Mouse (Mus musculus) limb, embryonic 13.5 days (tissue): ENCODE measurements around the gene Prpf4. TPM values are rescaled to one million over a fixed set of nuclear protein-coding genes. Genes with fewer than 3 reads are reported as not detected.
A peak's percentile ranks its signal among the peaks of the same experiment; 100 is the strongest.

Source experiments
- ATAC-seq: fragments of 200-750 bp; cut with Nextera tagmentation; 2 replicates; pipeline ENCODE4 v1.8.0; 2017; ENCODE audit warnings: low read depth, moderate number of reproducible peaks, moderate TSS enrichment; ENCODE audit not compliant: low FRiP score
- H3K27ac ChIP-seq: fragments of 300-500 bp; sonication (generic); 2 replicates; pipeline ENCODE4 v1.5.1; 2015; ENCODE audit warnings: inconsistent platforms, mild to moderate bottlenecking, moderate library complexity
- H3K27me3 ChIP-seq: fragments of 300-500 bp; sonication (generic); 2 replicates; pipeline ENCODE4 v1.6.1; 2015; ENCODE audit warnings: mild to moderate bottlenecking, inconsistent platforms
- H3K36me3 ChIP-seq: fragments of 300-500 bp; sonication (generic); 2 replicates; pipeline ENCODE4 v1.6.1; 2015; ENCODE audit warnings: inconsistent platforms, mild to moderate bottlenecking, moderate library complexity
- H3K4me1 ChIP-seq: fragments of 300-500 bp; sonication (generic); 2 replicates; pipeline ENCODE4 v1.6.1; 2015; ENCODE audit warnings: inconsistent platforms
- H3K4me2 ChIP-seq: fragments of 300-500 bp; sonication (generic); replicated peaks from 2 replicates; pipeline ENCODE4 v1.6.1; 2015; ENCODE audit warnings: inconsistent platforms, mild to moderate bottlenecking, moderate library complexity
- H3K4me3 ChIP-seq: fragments of 300-500 bp; sonication (generic); 2 replicates; pipeline ENCODE4 v1.5.1; 2015; ENCODE audit warnings: moderate library complexity, mild to moderate bottlenecking, inconsistent platforms
- H3K9ac ChIP-seq: fragments of 300-500 bp; sonication (generic); 2 replicates; pipeline ENCODE4 v1.6.1; 2015; ENCODE audit warnings: mild to moderate bottlenecking, inconsistent platforms
- H3K9me3 ChIP-seq: fragments of 300-500 bp; sonication (generic); 2 replicates; pipeline ENCODE4 v1.6.1; 2016; ENCODE audit warnings: inconsistent platforms
- WGBS: fragments of 180-500 bp; shearing (Covaris S2); methylation state at CpG from one replicate; pipeline ENCODE4 v1.1.7; 2015; 5-methylcytosine and 5-hydroxymethylcytosine counted together
- polyA plus RNA-seq: library from polyadenylated mRNA; unstranded; fragments of >200 nt; fragmentation: Nextera tagmentation; extraction: Ambion mirVana; gene quantifications from 2 replicates; pipeline ENCODE4 v1.2.1, GENCODE M21; 2015

The Prpf4 gene
- polyA plus RNA-seq, result 27.0 and 27.9 TPM in 2 replicates

DNA sequence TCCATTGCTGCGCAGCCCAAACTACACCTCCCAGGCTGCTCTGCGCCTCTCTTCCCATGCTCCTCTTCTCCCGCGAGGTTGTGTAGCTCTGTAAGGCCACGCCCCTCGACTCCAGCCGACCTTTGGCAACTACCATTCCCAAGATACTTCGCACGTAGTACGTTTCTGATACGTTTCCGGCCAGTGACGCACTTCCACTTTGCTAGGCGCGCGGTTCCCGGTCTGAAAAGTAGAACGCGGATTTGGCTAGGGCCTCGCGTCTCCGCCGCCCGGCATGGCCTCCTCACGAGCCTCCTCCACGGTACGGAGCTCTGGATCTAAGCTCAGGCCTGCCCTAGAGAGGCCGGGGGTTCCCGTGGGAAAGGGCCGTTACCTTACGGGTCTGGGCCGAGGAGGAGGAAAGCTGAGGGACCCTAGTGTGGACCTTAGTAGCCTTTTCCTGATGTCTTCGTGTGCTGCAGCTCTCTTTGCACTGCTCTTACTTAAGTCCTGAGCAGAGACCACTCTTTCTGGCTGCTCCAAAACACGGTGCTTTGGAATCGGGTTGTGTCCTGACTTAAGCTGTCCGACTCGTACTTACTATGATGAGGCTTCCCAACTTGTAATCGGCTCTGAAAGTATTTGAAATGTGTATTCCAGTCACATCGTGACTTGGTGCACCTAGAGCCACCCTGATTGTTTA lies at the start of gene Prpf4, which contains the start of gene Cdc26:
Prpf4 (plus strand) TSS at position 197 of the 682 bp plus-strand sequence.
Cdc26 (minus strand) TSS at position 42 of the 682 bp plus-strand sequence.
- under 1% methylated on average over 39 of the region's 39 CpGs for WGBS
- peak; percentile 99 for ATAC-seq
- Histone ChIP-seq H3K27ac (peak within 1 kb of the TSS; percentile 90), H3K9ac (peak within 1 kb of the TSS; percentile 88), H3K4me2 (peak within 1 kb of the TSS; percentile 72), H3K9me3 (no peaks in the 10 kb centered on the region), H3K4me1 (peaks cover 29% of the 10 kb centered on the region), H3K36me3 (peaks cover 41% of the 10 kb centered on the region), H3K4me3 (peak within 1 kb of the TSS; percentile 83), H3K27me3 (no peaks in the 10 kb centered on the region)

DNA sequence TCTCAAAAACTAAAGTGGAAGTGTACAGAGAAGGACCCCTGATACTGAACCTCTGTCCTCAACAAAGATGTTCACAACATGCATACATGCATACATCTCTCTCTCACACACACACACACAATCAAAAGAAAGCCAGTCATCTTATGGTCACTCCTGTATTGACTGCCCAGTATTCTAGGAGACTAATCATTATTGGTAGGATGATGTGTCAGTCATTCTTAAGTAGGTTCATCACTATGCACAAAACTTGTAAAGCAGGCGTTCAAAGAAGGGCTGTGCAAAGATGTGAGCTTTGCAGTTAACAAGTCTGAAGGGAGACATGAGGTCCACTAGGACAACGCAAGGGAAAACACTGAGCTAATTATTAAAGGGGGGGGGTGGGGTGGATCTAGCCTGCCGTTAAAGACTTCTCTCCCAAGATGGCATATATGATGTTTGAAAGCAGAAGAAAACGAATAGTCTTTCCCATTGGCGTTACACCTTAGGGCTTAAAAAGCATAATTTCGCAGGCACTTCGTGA lies 49.3 kb upstream of the Prpf4 start:
- peak overlapping the region; percentile 73 for H3K9ac ChIP-seq
- peak overlapping the region; percentile 84 for H3K4me2 ChIP-seq
- ATAC-seq, result no peak
- H3K27ac ChIP-seq, result no peak overlapping the region
- H3K4me3 ChIP-seq, result peak overlapping the region; percentile 82
- H3K36me3 ChIP-seq, result no peaks in the 10 kb centered on the region
- no peaks in the 10 kb centered on the region for H3K9me3 ChIP-seq
- no peaks in the 10 kb centered on the region for H3K27me3 ChIP-seq
- WGBS, result 53% methylated on average over 7 of the region's 7 CpGs
- peaks cover 19% of the 10 kb centered on the region for H3K4me1 ChIP-seq

DNA sequence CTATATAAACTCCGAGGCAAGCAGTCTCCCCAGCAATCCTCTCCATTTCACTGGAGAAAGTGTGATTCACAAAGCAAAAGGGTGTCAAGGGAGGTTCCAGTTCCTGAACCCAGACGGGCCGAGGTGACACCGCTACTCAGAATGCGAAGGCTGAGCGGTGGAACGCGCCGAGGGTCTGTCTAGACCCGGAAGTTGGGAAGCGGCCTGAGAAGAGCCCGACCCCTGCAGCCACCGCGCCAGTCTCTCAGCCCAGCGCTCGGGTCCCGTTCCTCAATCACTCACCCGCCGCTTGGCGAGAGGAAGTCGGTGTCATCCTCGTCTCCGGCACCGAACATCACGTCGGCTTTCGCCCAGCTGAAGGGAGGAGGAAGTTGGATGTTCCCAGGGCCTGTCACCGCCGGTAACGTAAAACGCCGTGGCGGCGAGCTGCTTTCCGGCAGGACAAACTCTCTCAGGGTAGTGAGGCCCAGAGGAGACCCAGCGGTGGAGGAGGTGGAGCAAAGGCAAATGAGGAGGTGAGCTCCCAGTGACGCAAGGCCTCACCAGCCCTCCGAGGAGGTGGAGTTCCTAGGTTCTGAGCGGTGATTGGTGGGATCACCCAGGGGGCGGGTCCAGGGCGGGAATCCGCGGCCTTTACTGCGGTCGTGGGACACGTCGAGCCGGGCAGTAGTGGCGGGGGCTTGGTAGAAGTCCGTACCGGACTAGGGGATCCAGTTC lies 48.4 kb upstream of the Prpf4 start, which contains the start of the genes Fkbp15 and Slc31a1:
Fkbp15 (minus strand) TSS at position 461 of the 717 bp plus-strand sequence.
Slc31a1 (plus strand) TSS at position 640 of the 717 bp plus-strand sequence.
- Histone ChIP-seq H3K9ac (peak within 1 kb of the TSS; percentile 79), H3K9me3 (no peaks in the 10 kb centered on the region), H3K27ac (peak within 1 kb of the TSS; percentile 44; the same call in 1 of the 2 replicates), H3K4me3 (peak within 1 kb of the TSS; percentile 82), H3K27me3 (no peaks in the 10 kb centered on the region), H3K36me3 (no peaks in the 10 kb centered on the region), H3K4me2 (peak within 1 kb of the TSS; percentile 84), H3K4me1 (peaks cover 19% of the 10 kb centered on the region)
- peak; percentile 100 for ATAC-seq
- under 1% methylated on average over 51 of the region's 51 CpGs for WGBS

DNA sequence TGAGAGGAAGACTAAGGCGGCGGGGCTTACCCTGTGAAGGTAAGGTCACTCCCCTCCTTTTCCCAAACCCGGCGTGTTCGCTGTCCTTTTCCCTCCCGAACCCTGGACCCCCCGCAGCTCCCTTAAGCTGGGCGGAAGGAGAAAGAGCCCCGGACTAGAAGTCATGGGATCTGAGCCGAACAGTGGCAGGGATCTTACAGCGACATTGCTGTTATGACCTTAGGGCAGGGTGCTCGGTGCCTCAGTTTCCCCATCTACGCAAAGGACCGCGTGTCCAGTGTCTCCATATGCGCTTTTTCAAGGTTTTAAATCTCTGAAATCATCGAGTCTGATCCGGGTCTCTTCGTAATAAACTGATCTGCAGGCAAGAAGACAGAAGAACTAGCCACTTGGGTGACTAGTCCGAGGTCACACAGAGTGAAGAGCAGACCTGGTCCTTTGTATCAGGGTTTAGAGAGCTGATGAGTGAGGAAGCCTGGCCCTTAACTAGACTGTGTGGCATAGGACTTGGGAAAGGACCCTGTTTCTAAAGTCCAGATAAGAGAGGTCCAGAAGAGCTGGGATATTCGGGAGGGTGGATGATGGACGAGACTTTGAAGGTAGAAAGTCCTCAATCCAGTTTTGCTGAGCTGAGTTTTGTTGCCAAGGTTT lies 47.7 kb upstream of the Prpf4 start:
- Histone ChIP-seq H3K4me1 (peaks cover 19% of the 10 kb centered on the region), H3K27ac (peak overlapping the region; percentile 34; the same call in 1 of the 2 replicates), H3K4me2 (peak overlapping the region; percentile 80), H3K4me3 (peak overlapping the region; percentile 82), H3K9ac (peak overlapping the region; percentile 79), H3K27me3 (no peaks in the 10 kb centered on the region), H3K9me3 (no peaks in the 10 kb centered on the region), H3K36me3 (no peaks in the 10 kb centered on the region)
- ATAC-seq, result no peak; the same call in 1 of the 2 replicates
- under 1% methylated on average over 22 of the region's 22 CpGs for WGBS

DNA sequence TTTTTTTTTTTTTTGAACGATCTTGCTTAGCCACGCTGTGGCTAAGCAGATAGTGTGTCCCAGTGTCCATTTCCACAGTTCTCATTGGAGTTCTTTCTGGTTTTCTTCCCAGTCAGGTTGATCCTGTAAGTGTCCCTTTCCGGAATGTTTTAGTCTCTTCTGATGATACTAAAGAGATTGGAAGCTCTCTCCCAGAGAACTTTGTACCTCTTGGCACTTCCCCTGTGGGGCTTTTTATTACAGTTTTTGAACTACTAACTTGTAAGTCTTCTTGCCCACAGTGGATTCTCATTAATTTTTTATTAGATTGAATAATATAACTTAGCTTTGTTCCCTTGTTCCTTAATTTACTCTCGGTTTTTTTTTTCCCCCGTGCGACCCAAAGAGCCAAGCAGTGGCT lies 47.0 kb upstream of the Prpf4 start:
- H3K4me2 ChIP-seq, result peak overlapping the region; percentile 80
- H3K4me3 ChIP-seq, result peak overlapping the region; percentile 82
- no peak overlapping the region for H3K27ac ChIP-seq
- no peak for ATAC-seq
- no peaks in the 10 kb centered on the region for H3K36me3 ChIP-seq
- peak overlapping the region; percentile 79 for H3K9ac ChIP-seq
- WGBS, result 37% methylated on average over 6 of the region's 6 CpGs
- H3K9me3 ChIP-seq, result no peaks in the 10 kb centered on the region
- no peaks in the 10 kb centered on the region for H3K27me3 ChIP-seq
- H3K4me1 ChIP-seq, result peaks cover 19% of the 10 kb centered on the region

DNA sequence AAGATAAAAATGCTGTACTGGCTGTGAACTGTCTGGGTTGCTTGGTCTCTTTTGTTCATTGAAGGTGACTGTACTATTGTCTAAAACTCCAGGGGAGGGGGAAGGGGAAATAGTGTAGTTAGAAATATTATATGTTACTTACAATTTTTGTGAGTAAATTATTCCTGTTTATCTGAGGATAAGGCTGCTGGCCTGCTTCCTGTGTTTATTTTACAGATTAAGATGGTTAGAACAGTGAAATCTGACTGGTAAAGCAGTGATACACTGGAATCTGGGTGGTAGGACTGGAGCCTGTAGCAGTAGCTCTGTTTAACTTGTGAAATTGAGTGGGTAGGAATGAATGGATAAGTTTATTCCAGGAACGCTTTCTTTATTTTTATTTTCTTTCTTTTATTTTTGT lies 46.6 kb upstream of the Prpf4 start:
- Histone ChIP-seq H3K9ac (peak overlapping the region; percentile 79; the same call in 1 of the 2 replicates), H3K4me3 (peak overlapping the region; percentile 82), H3K4me2 (peak overlapping the region; percentile 80), H3K4me1 (peaks cover 19% of the 10 kb centered on the region), H3K27me3 (no peaks in the 10 kb centered on the region), H3K27ac (no peak overlapping the region), H3K9me3 (no peaks in the 10 kb centered on the region), H3K36me3 (no peaks in the 10 kb centered on the region)
- no peak for ATAC-seq
- WGBS, result 92% methylated on average over 1 of the region's 1 CpGs

DNA sequence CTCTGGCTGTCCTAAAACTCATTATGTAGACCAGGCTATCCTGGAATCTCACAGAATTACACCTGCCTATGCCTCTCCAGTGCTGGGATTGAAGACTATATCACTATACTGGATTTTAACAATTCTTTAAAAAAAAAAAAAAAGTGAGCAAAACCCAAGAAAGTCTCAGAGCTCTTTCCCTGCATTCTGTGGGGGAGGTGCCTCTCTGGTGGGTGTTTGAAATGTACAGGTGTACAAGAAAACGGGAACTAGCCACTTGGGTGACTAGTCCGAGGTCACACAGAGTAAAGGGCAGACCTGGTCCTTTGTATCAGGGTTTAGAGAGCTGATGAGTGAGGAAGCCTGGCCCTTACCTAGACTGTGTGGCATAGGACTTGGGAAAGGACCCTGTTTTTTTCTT lies 46.2 kb upstream of the Prpf4 start:
- Histone ChIP-seq H3K4me3 (no peak overlapping the region), H3K9me3 (no peaks in the 10 kb centered on the region), H3K4me2 (no peak overlapping the region), H3K9ac (no peak overlapping the region), H3K4me1 (peaks cover 19% of the 10 kb centered on the region), H3K27ac (no peak overlapping the region), H3K36me3 (no peaks in the 10 kb centered on the region), H3K27me3 (no peaks in the 10 kb centered on the region)
- no peak for ATAC-seq
- WGBS, result 85% methylated on average over 2 of the region's 2 CpGs

DNA sequence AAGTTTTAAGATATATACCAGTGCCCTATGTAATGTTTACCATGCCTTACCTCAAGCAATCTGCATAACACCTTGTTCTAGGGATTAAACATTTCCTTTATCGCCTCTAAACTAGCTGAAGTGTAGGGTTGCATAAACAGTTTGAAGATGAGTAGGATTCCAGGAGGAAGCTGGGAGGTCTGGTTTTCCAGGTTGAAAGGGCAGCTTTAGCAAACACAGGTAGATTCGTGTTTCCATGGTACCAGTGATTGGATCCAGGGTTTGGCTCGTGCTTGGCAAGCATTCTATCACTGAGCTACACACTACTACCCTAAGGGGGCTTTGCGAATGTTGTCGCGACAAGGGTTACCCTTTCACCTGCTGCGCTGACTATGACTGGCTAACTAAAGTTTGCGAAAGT lies 44.3 kb upstream of the Prpf4 start:
- no peak overlapping the region for H3K4me3 ChIP-seq
- no peak overlapping the region for H3K9ac ChIP-seq
- no peaks in the 10 kb centered on the region for H3K36me3 ChIP-seq
- H3K4me1 ChIP-seq, result peaks cover 16% of the 10 kb centered on the region
- no peaks in the 10 kb centered on the region for H3K27me3 ChIP-seq
- ATAC-seq, result no peak
- H3K9me3 ChIP-seq, result no peaks in the 10 kb centered on the region
- no peak overlapping the region for H3K27ac ChIP-seq
- WGBS, result 87% methylated on average over 8 of the region's 8 CpGs
- H3K4me2 ChIP-seq, result no peak overlapping the region

DNA sequence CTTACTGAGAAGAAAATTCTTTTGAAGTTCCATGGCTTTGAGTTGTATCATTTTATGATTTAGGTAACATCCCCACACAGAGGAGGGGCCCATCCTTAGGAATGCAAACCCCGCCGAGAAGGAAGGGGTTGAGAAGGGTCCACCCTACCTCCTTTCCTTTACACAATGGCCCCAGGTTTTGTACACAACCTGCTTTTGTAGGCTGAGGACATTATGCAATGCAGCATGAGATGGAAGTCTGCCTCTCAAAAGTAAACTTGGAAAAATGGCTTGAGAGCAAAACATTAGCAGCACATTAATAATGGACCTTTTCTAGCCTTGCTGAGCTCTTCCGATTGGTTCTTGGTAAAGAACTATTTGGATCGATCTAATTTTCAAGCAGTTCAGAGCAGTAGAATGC lies 42.3 kb upstream of the Prpf4 start:
- Histone ChIP-seq H3K9ac (no peak overlapping the region), H3K4me3 (no peak overlapping the region), H3K9me3 (no peaks in the 10 kb centered on the region), H3K27me3 (no peaks in the 10 kb centered on the region), H3K4me2 (no peak overlapping the region), H3K4me1 (peaks cover 9% of the 10 kb centered on the region), H3K27ac (no peak overlapping the region), H3K36me3 (no peaks in the 10 kb centered on the region)
- 82% methylated on average over 4 of the region's 4 CpGs for WGBS
- no peak for ATAC-seq

DNA sequence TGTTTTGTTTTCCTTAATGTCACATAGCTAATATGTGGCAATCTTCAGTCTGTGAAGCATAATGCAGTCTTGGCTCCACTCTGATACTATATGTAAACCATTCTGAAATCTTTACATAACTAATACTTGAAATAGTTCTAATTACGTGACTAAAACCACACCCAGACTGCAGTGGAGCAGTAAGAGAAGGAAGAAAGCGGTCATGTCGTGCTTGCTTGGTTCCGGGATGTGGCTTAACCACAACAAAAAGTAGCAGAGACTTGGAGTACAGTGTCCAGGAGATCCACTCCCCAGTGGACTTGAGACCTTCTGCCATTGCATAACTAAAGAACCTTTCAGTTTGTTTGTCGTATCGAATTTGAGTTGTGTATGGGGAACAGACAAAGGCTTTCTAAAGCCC lies 41.0 kb upstream of the Prpf4 start:
- H3K36me3 ChIP-seq, result no peaks in the 10 kb centered on the region
- no peaks in the 10 kb centered on the region for H3K27me3 ChIP-seq
- no peaks in the 10 kb centered on the region for H3K4me1 ChIP-seq
- WGBS, result 92% methylated on average over 6 of the region's 6 CpGs
- no peaks in the 10 kb centered on the region for H3K9me3 ChIP-seq
- no peak overlapping the region for H3K27ac ChIP-seq
- H3K9ac ChIP-seq, result no peak overlapping the region
- no peak overlapping the region for H3K4me3 ChIP-seq
- H3K4me2 ChIP-seq, result no peak overlapping the region
- ATAC-seq, result no peak

DNA sequence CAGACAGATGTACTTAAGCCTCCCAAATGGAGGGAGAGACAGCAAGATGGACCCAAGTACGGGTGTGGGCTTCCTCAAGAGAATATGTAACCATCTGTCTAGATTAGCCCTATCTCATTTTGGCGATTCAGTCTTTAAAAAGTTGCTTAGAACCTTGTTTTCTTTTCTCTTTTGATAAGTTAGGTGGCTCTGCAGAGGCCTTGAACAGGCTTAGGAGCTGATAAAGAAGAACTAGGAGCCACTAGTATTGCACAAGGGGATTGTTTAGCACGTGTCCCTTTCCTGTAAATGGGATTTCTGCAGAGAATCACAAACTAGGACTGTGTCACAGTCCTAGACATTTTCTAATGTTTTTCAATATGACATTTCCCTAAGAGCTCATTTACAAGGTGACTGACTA lies 39.5 kb upstream of the Prpf4 start:
- no peaks in the 10 kb centered on the region for H3K27me3 ChIP-seq
- no peaks in the 10 kb centered on the region for H3K36me3 ChIP-seq
- H3K9me3 ChIP-seq, result no peaks in the 10 kb centered on the region
- H3K9ac ChIP-seq, result no peak overlapping the region
- H3K4me2 ChIP-seq, result no peak overlapping the region
- no peak for ATAC-seq
- WGBS, result 81% methylated on average over 3 of the region's 3 CpGs
- H3K4me1 ChIP-seq, result no peaks in the 10 kb centered on the region
- H3K27ac ChIP-seq, result no peak overlapping the region
- H3K4me3 ChIP-seq, result no peak overlapping the region

DNA sequence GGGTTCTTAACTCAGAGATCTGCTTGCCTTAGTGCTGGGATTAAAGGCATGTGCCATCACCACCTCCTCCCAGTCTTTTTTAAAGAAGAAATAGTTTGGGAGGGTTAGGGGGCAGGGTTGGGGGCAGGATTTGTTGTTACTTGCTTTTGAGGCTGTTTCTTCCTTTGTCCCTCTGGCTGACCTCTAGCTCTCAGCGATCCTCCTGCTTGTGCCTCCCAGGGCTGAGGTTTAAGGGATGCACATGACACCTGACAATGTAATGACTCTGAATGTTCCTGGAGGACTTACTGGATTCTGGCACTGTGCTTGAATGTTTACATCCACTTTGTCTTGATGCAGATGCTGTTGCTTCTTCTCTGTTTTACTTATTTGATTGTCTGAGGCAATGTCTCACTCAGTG lies 36.2 kb upstream of the Prpf4 start:
- H3K9ac ChIP-seq, result no peak overlapping the region
- H3K27me3 ChIP-seq, result no peaks in the 10 kb centered on the region
- H3K4me2 ChIP-seq, result no peak overlapping the region
- H3K9me3 ChIP-seq, result no peaks in the 10 kb centered on the region
- 71% methylated on average over 1 of the region's 1 CpGs for WGBS
- ATAC-seq, result no peak
- H3K27ac ChIP-seq, result no peak overlapping the region
- H3K36me3 ChIP-seq, result no peaks in the 10 kb centered on the region
- no peak overlapping the region for H3K4me3 ChIP-seq
- H3K4me1 ChIP-seq, result no peaks in the 10 kb centered on the region
